Mouse (Mus musculus) heart, postnatal 0 days (tissue): Measurements from ENCODE around the gene Smg7.

ENCODE experiments used
- CTCF ChIP-seq: IDR thresholded peaks from 2 replicates; pipeline ENCODE4 v1.5.1; 2016; ENCODE audit warnings: antibody characterized with exemption, control low read depth, low read depth
- EP300 ChIP-seq: IDR thresholded peaks from 2 replicates; pipeline ENCODE4 v1.6.1; 2016; ENCODE audit warnings: antibody characterized with exemption, low read depth

GRCm38 (mm10) chr1:152804907-152805306 lies 97.5 kb downstream of the Smg7 start:
- TF ChIP-seq CTCF (no peak), EP300 (no peak)
